Mouse (Mus musculus) MEL (cell line): ENCODE data around the gene Xpo4. TPM values are rescaled to one million over a fixed set of nuclear protein-coding genes. Genes with fewer than 3 reads are reported as not detected.

Source experiments
- DNase-seq: peaks from one replicate; pipeline ENCODE4 v3.0.0; 2011; ENCODE audit warnings: low read depth, low spot score
- H3K27ac ChIP-seq: 2 replicates; pipeline ENCODE4 v1.5.1; 2012; ENCODE audit warnings: low read depth, mild to moderate bottlenecking, control low read depth, low read length, moderate library complexity; ENCODE audit not compliant: control insufficient read depth
- H3K27me3 ChIP-seq, 2 experiments: fragments of 150-350 bp in 1 of 2; sonication (generic) in 1 of 2; 2 replicates each; pipeline ENCODE4 v1.6.1; 2012; ENCODE audit warnings: low read length in 2 of 2, mild to moderate bottlenecking in 2 of 2, improper control_type of control experiment in 1 of 2, moderate library complexity in 1 of 2; ENCODE audit not compliant: insufficient read depth in 2 of 2, control insufficient read depth in 1 of 2
- H3K36me3 ChIP-seq, 2 experiments: 2 replicates each; pipeline ENCODE4 v1.6.1; 2012 to 2014; ENCODE audit warnings: low read length in 2 of 2, improper control_type of control experiment in 1 of 2, inconsistent platforms in 1 of 2, mild to moderate bottlenecking in 1 of 2; ENCODE audit not compliant: insufficient read depth in 2 of 2, control insufficient read depth in 1 of 2
- H3K4me1 ChIP-seq, 2 experiments: fragments of 150-350 bp in 1 of 2; sonication (generic) in 1 of 2; 2 replicates each; pipeline ENCODE4 v1.6.1; 2012; ENCODE audit warnings: low read length in 2 of 2, improper control_type of control experiment in 1 of 2, mild to moderate bottlenecking in 1 of 2; ENCODE audit not compliant: insufficient read depth in 2 of 2, control insufficient read depth in 1 of 2
- H3K4me3 ChIP-seq, 2 experiments: fragments of 150-350 bp in 1 of 2; sonication (generic) in 1 of 2; 2 replicates each; pipeline ENCODE4 v1.5.1; 2012; ENCODE audit warnings: low read depth in 2 of 2, low read length in 2 of 2, mild to moderate bottlenecking in 2 of 2, moderate library complexity in 2 of 2, control low read depth in 1 of 2, improper control_type of control experiment in 1 of 2; ENCODE audit not compliant: control insufficient read depth in 1 of 2, insufficient read depth in 1 of 2
- H3K79me2 ChIP-seq: 2 replicates; pipeline ENCODE4 v1.6.1; 2012; ENCODE audit warnings: mild to moderate bottlenecking, low read length, moderate library complexity; ENCODE audit not compliant: control insufficient read depth, poor library complexity, insufficient read depth
- H3K9ac ChIP-seq: 2 replicates; pipeline ENCODE4 v1.6.1; 2012; ENCODE audit warnings: low read depth, mild to moderate bottlenecking, control low read depth, low read length, moderate library complexity; ENCODE audit not compliant: control insufficient read depth, poor library complexity, severe bottlenecking
- H3K9me3 ChIP-seq: fragments of 150-350 bp; sonication (generic); replicated peaks from 2 replicates; pipeline ENCODE4 v1.6.1; 2012; ENCODE audit warnings: mild to moderate bottlenecking, low read length, improper control_type of control experiment, moderate library complexity; ENCODE audit not compliant: insufficient read depth
- BHLHE40 ChIP-seq: IDR thresholded peaks from 2 replicates; pipeline ENCODE4 v1.6.1; 2012; ENCODE audit warnings: low read depth, mild to moderate bottlenecking, inconsistent platforms, low read length, improper control_type of control experiment, borderline replicate concordance
- CHD1 ChIP-seq: IDR thresholded peaks from 2 replicates; pipeline ENCODE4 v1.6.1; 2012; ENCODE audit warnings: low read depth, mild to moderate bottlenecking, inconsistent platforms, low read length, improper control_type of control experiment
- CHD2 ChIP-seq: IDR thresholded peaks from 2 replicates; pipeline ENCODE4 v1.6.1; 2011; ENCODE audit warnings: low read length, improper control_type of control experiment
- CTCF ChIP-seq, 3 experiments: IDR thresholded peaks in 2 of 3; conservative IDR thresholded peaks in 1 of 3; 2 replicates each; pipeline ENCODE4 v1.5.1; 2011 to 2012; ENCODE audit warnings: low read length in 3 of 3, low read depth in 2 of 3, mild to moderate bottlenecking in 2 of 3, improper control_type of control experiment in 1 of 3, inconsistent platforms in 1 of 3, mixed read lengths in 1 of 3, moderate library complexity in 1 of 3; ENCODE audit not compliant: control insufficient read depth in 1 of 3, insufficient read depth in 1 of 3, poor library complexity in 1 of 3, severe bottlenecking in 1 of 3
- ELF1 ChIP-seq: IDR thresholded peaks from 2 replicates; pipeline ENCODE4 v1.6.1; 2014; ENCODE audit warnings: low read depth, mild to moderate bottlenecking, inconsistent platforms, low read length, improper control_type of control experiment, moderate library complexity
- ETS1 ChIP-seq: IDR thresholded peaks from 2 replicates; pipeline ENCODE4 v1.6.1; 2012; ENCODE audit warnings: low read depth, mild to moderate bottlenecking, inconsistent platforms, low read length, improper control_type of control experiment, moderate library complexity
- GABPA ChIP-seq: IDR thresholded peaks from 2 replicates; pipeline ENCODE4 v1.6.1; 2012; ENCODE audit warnings: low read depth, mild to moderate bottlenecking, inconsistent platforms, low read length, improper control_type of control experiment, moderate library complexity
- GATA1 ChIP-seq: IDR thresholded peaks from 2 replicates; pipeline ENCODE4 v1.6.1; 2011; ENCODE audit warnings: low read depth, low read length, improper control_type of control experiment
- HCFC1 ChIP-seq: IDR thresholded peaks from 2 replicates; pipeline ENCODE4 v1.6.1; 2012; ENCODE audit warnings: low read depth, mild to moderate bottlenecking, inconsistent platforms, low read length, improper control_type of control experiment, moderate library complexity
- MAFK ChIP-seq: IDR thresholded peaks from 2 replicates; pipeline ENCODE4 v1.6.1; 2011; ENCODE audit warnings: low read depth, mild to moderate bottlenecking, low read length, improper control_type of control experiment, borderline replicate concordance
- MAZ ChIP-seq: IDR thresholded peaks from 2 replicates; pipeline ENCODE4 v1.6.1; 2012; ENCODE audit warnings: low read depth, mild to moderate bottlenecking, inconsistent platforms, low read length, improper control_type of control experiment
- MYB ChIP-seq: IDR thresholded peaks from 2 replicates; pipeline ENCODE4 v1.6.1; 2011; ENCODE audit warnings: mild to moderate bottlenecking, low read depth, low read length, improper control_type of control experiment
- POLR2AphosphoS2 ChIP-seq: IDR thresholded peaks from 2 replicates; pipeline ENCODE4 v1.6.1; 2011; ENCODE audit warnings: low read length, improper control_type of control experiment
- POLR2AphosphoS5 ChIP-seq: IDR thresholded peaks from 2 replicates; pipeline ENCODE4 v1.6.1; 2012; ENCODE audit warnings: low read depth, borderline replicate concordance, mild to moderate bottlenecking, inconsistent platforms, low read length, moderate library complexity, mixed read lengths
- RCOR1 ChIP-seq: IDR thresholded peaks from 2 replicates; pipeline ENCODE4 v1.6.1; 2012; ENCODE audit warnings: low read depth, mild to moderate bottlenecking, inconsistent platforms, low read length, improper control_type of control experiment
- SIN3A ChIP-seq: IDR thresholded peaks from 2 replicates; pipeline ENCODE4 v1.6.1; 2012; ENCODE audit warnings: low read length, improper control_type of control experiment, inconsistent platforms
- TBP ChIP-seq: IDR thresholded peaks from 2 replicates; pipeline ENCODE4 v1.8.0; 2011; ENCODE audit warnings: low read depth, low read length, improper control_type of control experiment
- USF1 ChIP-seq: IDR thresholded peaks from 2 replicates; pipeline ENCODE4 v1.6.1; 2014; ENCODE audit warnings: low read depth, mild to moderate bottlenecking, inconsistent platforms, low read length, improper control_type of control experiment, moderate library complexity
- ZKSCAN1 ChIP-seq: IDR thresholded peaks from 2 replicates; pipeline ENCODE4 v1.6.1; 2012; ENCODE audit warnings: low read depth, mild to moderate bottlenecking, inconsistent platforms, low read length, improper control_type of control experiment, moderate library complexity
- polyA plus RNA-seq, 2 experiments: library from polyadenylated mRNA; stranded (reverse) in 1 of 2; unstranded in 1 of 2; fragments of >175 nt in 1 of 2; fragments of >200 nt in 1 of 2; gene quantifications; 2 replicates each; pipeline versions ENCODE4 v1.2.1 to v1.2.4; 2012; ENCODE audit warnings: low replicate concordance in 2 of 2, low read depth in 1 of 2; ENCODE audit not compliant: insufficient read length in 2 of 2, insufficient read depth in 1 of 2, missing spikeins in 1 of 2
- total RNA-seq: library from RNA; depleted of rRNA; stranded (reverse); fragments of 300-350 nt; gene quantifications from 2 replicates; pipeline ENCODE4 v1.2.3, GENCODE M21; 2012

Xpo4 gene
- total and polyA plus RNA-seq, 3 experiments, result 32.3 to 46.5 TPM; not detected in 1

DNA sequence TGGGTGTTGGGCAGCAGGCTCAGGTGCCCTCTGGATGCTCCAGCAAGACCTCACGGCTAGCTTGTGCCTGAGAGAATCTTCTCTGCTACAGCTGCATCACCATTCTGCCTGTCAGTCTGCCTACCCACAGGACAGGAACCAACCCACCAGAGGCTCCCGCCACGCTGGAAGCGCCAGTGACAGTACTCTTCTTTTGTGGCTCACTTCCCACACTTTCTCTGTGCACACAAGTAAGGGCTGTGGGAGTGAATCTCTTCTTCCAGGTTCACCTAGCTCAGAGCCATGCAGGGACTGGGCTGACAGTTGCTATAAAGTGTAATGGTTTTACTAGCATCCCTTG is 41.5 kb upstream of the Xpo4 start:
- H3K36me3 ChIP-seq, result no peaks in the 10 kb centered on the region
- H3K4me1 ChIP-seq, result no peaks in the 10 kb centered on the region; a peak in 1 of 4 replicates
- no peak overlapping the region for H3K27ac ChIP-seq
- H3K9ac ChIP-seq, result no peak overlapping the region
- TF ChIP-seq ZKSCAN1 (no peak), ELF1 (no peak), CHD2 (no peak), MYB (no peak), GABPA (no peak), POLR2AphosphoS2 (no peak), CTCF (IDR thresholded peaks at IDR 0.05 in 2 of 3, conservative IDR thresholded peaks at IDR 0.05 in 1 of 3; ENCODE audit: control insufficient read depth in 1 of 3, insufficient read depth in 1 of 3, low read depth in 2 of 3, low read length in 3 of 3, poor library complexity in 1 of 3, severe bottlenecking in 1 of 3) (no peak)
- no peaks in the 10 kb centered on the region for H3K9me3 ChIP-seq
- no peak overlapping the region for H3K4me3 ChIP-seq
- no peaks in the 10 kb centered on the region for H3K27me3 ChIP-seq
- no peaks in the 10 kb centered on the region for H3K79me2 ChIP-seq
- no peak for DNase-seq

DNA sequence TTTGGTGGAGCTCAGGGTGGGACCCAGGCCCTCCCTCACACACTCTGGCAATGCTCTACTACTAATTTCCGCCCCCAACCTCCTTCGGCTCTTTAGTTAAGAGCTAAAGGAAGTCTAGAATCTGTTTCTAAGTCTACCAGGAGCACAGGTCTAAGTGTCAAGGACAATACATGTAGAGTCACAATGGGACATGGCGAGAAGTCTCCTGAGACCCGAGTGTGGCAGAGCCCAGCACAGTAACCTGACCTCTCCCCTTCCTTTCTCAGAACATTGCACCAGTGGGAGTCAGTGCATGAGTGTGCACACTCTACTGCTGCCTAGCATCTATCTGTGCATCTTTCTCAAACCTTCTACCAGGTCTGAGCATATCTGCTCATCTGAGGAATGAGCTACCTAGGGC is 40.5 kb upstream of the Xpo4 start:
- Histone ChIP-seq H3K79me2 (no peaks in the 10 kb centered on the region), H3K4me1 (no peaks in the 10 kb centered on the region; a peak in 1 of 4 replicates)
- no peak for TF ChIP-seq GATA1
- no peak for TF ChIP-seq MAZ
- TF ChIP-seq BHLHE40, result no peak
- TF ChIP-seq ELF1, result no peak
- TF ChIP-seq POLR2AphosphoS5, result no peak
- TF ChIP-seq TBP, result no peak
- TF ChIP-seq SIN3A, result no peak
- no peak for TF ChIP-seq ETS1
- TF ChIP-seq MAFK, result no peak
- TF ChIP-seq CHD2, result no peak
- TF ChIP-seq USF1, result no peak
- TF ChIP-seq HCFC1, result no peak
- no peak for TF ChIP-seq CHD1
- no peak for TF ChIP-seq RCOR1
- TF ChIP-seq GABPA, result no peak

More for the DNA sequence above, 40.5 kb upstream of the Xpo4 start:
- H3K36me3 ChIP-seq, result no peaks in the 10 kb centered on the region
- H3K27ac ChIP-seq, result no peak overlapping the region
- no peaks in the 10 kb centered on the region for H3K27me3 ChIP-seq
- no peak overlapping the region for H3K4me3 ChIP-seq
- no peak overlapping the region for H3K9ac ChIP-seq
- no peak for DNase-seq
- no peaks in the 10 kb centered on the region for H3K9me3 ChIP-seq
